Mouse (Mus musculus): ENCODE measurements at regions not wholly inside any gene's neighbourhood (a gene's known extent, or its start where the extent isn't known, plus 50 kb on each side); places are given as distances from the start of the nearest gene placed in this dataset.

DNA sequence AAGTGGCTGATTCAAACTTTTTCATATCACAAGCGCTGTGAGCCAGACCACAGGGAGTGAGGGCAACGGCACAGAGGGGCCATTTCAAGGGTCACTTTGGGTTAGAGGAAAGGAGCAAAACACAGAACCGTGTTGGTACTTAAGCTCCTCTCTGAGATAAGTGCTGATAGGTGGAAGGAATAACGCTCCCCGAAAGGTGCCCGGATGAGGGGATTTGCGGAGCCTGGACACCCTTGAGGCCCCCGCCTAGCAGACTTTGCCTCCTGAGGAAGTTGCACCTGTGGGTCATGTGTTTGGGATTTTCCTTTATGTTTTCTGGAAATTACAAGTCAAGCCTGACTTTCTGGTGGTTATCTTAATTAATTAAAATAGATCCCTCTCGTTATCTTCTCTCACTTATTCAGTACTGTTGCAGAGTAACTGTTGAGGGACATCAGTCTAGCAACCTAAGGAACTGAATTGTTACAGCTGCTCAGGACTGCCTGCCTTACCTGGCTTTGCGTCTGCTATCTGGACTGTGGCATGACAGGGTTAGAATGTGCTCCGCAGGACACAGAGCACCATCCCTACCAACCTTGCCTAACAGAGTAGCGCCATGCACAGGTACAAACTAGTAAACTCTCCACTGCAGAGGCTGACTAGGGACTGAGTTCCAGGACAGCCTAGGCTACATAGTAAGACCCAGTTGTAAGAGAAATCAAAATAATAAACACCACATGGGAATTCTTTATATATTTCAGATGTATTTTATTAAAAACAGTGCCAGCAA lies 137.4 kb upstream of the Plcz1 start:
- no peak for DNase-seq

DNA sequence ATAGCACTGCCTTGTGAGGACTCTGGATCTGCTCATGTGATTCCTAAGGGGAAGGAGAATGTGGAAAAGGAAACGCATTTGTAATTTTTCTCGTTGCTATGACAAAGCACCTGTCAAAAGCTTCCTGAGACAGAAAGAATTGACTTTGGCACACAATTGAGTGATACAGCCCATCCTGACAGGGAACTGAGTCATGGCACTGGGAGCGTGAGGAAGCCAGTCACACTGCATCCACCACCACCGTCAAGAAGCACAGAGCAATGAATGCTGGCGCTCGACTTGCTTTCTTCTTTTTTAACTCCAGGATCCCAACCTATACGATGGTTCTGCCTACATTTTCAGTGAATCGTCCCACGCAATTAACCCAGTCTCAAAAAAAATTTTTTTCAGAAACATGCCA lies 131.5 kb upstream of the Plcz1 start:
- no peak for DNase-seq

DNA sequence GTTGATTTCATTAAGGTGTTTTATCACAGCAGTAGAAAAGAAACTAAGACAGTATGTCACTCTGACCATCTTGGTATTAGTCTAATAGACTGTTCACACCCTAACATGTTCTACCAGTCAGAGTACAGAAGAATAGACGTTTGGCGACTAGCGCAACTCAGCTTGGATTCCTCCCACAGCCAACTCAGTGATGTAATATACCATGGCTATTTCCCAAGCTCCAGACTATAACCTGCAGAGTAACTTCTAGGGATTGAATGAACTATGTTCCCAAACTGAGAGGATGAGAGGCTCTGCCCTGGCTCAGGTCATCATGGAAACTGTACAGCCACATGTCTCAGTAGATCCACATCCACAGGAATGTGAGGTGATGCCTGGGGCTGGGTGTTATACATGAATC lies 128.6 kb upstream of the Plcz1 start:
- DNase-seq, result no peak

DNA sequence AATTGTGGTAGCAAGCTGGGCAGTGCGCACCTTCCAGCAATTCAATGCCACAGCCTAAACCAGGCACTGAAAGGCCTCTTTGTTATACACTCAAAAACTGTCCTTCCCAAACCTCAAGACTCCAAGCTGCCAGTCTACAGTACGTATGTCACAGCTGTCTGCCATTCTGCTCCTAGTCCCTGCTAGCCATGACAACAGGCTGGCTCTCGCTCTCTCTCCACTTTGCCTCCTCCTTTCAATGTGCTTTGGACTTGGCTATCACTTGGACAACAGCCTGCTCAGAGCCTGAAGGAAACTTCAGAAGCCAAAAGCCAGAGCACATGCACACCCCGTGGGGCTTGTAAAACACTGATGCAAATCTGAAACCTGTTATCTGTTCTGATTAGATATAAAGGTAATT lies 125.9 kb upstream of the Plcz1 start:
- no peak for DNase-seq

DNA sequence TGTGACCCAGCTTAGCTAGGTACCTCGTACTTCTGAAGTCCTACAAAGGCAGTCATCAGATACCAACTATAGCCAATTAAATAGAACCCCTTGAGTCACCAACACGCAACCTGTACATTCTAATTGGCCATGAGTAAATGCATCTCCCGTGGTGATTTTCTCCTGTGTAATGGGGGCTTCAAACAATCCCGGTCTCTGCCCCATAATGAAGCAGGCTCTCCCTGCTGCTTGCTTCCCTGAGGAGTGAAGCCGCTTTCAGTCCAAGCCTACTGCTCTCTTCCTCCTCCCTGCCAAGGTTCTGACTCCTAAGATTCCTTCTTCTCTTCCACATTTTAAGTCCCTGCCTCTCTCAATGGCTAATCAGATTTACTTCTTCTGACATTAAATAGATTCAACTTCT lies 121.5 kb upstream of the Plcz1 start:
- DNase-seq, result no peak

DNA sequence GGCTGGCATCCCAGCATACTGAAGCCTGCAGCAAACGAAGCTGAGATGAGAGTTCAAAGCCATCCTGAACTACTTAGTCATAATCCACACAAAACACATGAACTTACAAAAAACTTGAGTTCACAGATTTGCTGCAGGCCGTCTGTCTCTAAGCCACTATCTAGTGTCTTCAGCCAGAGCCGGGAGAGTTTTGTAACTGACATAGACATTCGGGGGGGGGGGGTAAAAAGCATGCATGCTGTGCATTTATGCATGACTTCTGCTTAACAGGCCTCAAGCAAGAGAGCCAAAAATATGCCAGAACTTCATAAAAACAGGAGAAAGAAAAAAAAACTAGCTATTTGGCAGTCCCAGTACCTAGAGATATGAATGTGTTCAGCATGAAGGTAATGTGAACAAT lies 120.2 kb upstream of the Plcz1 start:
- no peak for DNase-seq

DNA sequence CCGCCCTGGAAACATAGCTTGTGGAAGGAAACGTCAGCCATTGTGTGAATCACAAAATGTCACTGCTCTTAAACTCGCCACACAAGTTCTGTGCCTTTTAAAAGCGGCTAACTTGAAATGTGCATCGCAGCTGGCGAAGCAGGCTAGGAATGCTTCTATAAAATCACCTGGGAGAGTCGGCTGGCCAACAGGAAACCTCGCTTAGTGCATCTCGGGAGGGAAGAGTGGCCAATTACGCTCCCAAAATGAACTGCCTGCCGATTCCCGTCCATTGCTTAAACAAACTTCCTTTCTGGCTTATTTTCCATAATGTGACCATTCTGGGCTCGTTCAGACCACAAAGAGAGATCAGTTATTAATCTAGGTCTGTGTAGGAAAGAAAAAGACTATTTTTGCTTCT lies 119.7 kb upstream of the Plcz1 start:
- no peak for DNase-seq

DNA sequence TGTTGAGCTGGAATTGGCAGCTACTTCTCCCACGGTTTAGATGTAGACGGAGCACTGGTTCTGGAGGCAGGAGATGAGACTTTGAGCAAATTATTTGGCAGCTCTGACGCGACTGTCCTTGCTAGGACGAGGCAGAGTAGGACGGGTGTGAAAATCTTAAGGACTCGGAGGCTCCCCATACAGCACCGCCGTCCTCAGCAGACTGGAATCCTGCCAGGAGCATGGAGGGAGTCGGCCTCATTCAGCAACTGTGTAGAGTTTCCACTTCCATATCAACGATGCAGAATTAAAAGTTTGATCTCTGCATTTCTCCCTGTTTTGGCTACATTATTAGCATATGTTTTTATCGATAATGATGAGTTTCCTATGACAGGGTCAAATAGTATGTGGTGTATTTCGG lies 117.7 kb upstream of the Plcz1 start:
- DNase-seq, result no peak

DNA sequence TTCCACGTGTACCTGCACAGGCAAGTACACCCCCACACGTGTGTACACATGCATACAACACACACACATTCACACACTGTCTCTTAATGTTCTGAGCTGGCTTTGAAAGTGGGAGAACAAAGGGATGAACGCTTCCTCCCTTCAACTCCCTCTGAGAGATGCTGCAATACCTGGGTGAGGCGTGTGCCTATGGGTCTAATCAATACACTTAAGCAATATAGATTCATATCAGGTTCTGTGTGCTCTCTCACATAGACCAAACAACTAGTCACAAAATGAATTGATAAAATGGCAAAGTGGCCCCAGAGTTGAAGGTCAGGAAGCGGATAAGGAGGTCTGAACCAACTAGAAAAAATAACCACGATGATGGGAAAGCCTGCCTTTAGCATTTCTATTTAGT lies 116.1 kb upstream of the Plcz1 start:
- no peak for DNase-seq

DNA sequence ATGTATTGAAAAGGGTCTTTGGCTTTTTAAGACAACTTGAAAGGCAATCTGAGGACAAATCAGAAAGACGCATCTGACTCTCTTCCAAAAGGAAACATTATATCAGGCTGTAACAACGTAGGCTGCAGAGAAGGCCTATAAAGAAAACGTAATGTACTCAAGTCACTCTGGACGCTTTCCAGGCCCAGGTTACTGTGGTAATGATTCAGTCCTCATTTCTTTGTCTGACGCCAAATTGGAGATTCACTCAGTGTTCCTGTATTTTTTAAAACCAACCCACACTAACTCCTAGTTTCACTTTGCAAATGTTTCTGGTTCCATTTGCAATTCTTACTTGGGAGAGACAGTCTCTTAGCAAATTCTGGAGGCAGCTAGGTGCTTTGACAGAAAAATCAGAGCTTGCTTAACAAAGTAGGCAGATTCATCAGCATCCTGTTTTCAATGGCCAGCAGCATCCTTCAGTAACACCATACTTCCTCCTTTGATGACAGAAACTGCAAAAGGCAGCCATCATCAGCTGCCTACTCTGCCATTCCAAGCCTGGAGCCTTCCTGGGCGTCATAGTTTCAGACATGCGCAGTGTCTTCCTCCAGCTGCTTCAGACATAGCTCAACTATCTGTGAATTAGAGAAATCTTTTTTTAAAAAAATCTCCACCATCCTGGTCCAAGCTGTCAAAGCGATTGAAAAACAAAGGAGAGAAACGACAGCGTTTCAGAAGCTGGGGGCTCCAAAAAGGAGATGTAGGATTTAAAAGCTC lies 111.3 kb upstream of the Plcz1 start:
- no peak for DNase-seq

DNA sequence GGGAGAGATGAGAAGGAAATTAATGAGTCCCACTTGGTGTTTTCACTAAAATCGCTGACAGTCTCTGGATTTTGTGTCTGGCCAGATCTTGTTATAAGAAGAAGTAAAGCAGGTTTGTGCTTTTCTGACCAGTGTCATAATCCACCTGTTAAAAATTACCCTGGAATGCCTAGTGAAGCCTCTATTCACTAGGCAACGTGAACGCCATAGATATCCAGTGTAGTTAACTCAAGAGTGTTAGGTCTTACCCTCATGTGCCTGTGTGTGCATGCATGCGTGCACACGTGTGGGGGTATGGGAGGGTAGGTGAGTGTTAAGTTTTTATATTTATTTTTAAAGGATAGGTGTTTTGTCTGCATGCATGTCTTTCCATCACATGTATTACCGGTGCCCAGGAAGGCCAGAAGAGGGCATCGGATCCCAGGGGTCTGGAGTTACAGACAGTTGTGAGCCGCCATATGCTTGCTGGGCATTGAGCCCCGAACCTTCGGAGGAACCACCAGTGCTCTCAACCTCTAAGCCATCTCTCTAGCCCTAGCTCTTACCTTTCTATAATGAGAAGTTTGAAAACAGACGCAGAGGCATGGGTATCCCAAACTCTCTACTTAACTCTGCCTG lies 107.5 kb upstream of the Plcz1 start:
- DNase-seq, result no peak

DNA sequence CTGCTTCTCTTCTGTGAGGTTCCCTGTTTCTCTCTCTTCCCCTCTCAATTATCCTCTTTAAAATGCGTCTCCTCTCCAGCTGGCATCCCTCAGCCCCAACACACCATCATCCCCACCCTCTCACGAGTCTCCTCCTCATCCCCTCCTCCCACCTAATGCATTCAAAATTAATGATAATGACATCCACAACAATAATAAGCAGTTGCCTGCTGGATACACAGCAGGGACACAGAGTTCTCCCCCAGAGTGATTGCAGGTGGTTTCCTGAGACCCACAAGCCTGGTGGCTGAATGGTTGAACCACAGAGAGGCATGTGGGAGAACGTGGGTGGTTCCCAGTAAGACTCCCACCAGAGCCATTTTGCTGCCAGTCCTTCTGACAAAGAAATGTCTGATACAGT lies 106.9 kb upstream of the Plcz1 start:
- no peak for DNase-seq

DNA sequence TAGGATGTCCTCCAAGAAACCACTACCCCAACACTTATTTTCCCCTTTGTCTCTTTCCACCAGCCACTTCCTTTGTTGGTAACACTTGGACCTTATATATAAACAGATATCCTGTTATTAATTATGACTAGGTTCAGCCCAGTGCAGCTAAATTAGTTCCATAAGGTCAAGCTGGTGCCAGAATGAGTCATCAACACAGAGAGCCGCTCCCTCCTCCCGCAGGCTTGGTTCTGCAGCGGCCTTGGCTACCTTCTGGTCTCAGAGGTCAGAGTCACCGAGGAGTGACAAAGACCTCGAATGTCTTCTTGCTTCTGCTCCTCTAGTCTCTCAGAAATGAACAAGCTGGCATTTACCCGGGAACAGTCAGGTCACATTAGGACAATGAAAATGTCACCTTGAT lies 106.5 kb upstream of the Plcz1 start:
- peak; percentile 61 for DNase-seq

DNA sequence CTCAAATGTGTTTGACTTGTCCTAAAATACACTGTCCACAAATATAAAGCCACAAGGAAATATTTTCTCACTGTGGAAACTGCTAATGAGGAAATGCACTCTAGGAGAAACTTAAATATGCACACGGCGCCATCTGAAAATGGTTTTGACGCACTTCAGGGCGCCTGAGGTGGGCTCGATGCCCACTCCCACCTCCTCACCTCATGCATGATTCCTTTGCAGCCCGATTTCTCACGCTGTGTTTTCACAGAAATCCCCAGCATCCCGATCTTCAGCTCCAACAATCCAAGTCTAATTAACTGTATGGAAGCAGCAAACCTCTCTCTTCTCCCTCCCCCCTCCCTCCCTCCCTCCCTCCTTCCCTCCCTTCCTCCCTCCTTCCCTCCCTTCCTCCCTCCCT lies 92.5 kb upstream of the Plcz1 start:
- DNase-seq, result no peak

DNA sequence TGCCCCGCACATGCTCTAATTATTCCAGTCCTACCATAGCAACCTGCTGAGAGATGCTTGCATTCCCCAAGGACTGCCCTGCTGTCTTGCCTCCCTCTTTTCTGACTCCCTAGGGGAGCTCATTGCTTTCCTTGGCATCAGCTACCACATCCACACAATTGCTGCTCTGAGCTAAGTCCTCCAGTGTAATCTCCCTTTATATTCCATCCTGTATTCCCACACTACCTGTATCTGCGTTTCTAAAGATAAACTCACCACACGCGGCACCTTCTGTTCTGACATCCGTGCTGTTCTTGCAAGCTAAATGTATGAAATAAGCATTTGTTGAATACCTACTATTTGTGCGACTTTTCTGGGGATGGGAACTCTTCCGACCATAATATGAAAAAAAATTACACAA lies 85.4 kb upstream of the Plcz1 start:
- DNase-seq, result no peak

DNA sequence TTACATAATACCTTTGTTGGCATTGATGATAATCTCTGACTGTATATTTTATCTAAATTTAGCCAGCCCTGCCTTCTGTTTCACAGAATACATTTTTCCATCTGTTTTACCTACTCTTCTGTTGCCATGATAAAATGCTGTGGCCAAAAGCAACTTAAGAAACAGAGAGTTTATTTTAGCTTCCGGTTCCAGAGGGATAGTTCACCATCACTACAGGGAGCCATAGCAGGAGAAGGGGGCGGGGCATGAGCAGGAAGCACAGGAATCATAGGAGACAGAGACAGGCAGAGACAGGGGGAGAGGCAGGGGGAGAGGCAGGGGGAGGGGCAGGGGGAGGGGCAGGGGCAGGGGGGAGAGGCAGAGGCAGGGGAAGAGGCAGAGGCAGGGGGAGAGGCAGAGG lies 72.8 kb upstream of the Plcz1 start:
- no peak for DNase-seq

DNA sequence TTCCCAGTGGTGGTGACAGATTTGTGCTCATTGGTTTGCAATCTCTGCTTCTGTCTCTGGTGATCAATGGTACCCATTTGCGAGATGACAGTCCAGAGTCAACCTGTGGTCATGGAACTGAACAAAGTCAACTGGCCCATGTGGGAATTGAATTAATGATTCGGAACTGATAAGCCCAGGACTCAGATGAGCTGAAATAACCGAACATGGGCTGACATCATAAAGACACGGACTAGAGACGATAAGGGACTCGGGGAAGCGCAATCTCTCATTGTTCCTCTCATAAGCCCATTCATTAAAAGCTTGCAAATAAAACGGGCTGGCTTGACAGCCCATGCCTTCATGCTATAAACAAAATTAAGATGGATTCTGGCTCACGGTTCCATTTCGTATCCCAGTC lies 70.8 kb upstream of the Plcz1 start:
- DNase-seq, result no peak

DNA sequence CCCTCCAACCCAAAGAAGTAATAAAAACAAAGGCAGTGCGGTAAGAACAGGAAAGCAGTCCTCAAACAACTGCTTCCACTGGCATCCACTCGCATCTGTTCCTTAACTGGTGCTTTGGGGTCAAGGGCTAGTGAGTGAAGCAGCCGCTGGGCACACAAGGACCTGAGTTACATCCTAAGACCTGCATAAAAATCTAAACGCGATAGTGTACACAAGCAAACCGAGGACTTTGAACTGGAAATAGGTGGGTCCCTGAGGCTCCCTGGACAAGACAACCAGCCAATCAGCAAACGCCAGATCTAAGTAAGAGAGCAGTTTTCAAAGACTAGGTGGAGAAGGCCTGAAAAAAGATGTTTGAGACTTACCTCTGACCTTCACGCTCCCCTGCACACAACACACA lies 66.8 kb upstream of the Plcz1 start:
- no peak for DNase-seq

DNA sequence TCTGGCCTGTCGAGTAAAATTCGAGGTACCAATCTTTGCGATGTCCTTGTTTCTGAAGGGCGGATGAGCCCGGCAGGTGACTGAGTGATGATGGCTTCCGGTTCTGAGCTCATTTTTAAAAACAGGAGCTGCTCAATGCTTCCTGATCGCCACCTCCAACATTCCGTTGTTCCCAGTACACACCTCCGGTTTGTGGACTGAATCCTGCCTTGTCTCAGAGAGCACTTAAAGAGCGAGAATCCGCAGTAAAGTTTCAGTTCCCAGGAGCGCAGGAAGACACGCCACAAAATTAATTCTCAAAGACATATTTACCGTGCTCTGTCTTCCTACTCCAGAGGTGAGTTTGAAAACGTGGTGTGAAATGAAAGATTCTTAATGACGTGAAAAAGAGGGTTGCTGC lies 66.4 kb upstream of the Plcz1 start:
- no peak for DNase-seq

DNA sequence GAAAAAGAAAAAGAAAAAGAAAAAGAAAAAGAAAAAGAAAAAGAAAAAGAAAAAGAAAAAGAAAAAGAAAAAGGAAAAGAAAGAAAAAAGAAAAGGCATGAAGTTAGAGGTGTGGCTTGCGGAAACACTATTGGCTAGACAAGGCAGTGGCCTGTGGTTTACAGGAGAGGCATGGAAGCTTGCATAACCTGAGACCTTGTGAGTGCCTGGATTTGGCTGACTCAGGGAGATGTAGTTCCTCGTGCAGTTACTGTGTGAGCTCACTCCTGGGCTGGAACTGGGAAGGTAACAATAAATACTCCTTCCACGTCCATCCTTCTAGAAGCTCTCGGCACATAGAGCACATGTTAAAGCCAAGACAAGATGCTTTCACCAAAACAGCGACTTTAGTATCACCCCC lies 64.9 kb upstream of the Plcz1 start:
- no peak for DNase-seq

DNA sequence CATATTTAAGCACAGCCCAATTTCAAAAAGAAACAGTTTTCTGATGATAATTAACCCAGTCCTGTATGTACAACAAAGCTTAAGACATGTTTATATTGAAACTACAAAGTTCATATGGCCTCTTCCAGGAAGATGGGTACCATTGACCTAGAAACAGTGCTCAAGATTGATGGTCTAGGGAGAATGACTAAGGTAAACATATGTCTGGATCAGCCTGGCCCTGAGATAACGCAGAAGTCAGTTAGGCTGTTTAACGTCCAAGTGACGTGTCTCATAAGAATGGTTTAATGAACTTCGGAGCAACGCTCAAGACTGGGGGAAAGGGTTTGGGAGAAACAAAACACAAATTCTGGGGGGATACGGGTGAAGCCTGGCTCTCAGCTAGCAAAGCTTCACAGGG lies 60.8 kb upstream of the Plcz1 start:
- DNase-seq, result no peak

DNA sequence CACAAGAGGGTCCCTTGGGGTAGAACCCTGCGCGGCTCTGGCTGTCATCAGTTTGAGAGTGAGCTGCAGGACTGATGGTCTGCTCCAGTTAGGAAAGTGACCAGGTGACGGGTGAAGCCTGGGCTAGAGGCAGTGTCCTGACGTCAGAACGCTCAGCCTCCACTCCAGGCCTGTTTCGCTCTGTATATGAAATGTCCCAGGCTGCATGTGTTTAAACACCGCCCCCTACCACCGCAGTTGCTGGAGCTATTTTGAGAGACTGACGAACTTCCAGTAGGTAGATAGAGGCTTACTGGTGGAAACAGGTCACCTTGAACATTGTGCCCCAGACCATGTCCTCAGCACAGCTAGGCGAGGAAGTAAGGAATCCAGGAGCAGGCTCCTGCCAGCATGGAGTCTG lies 54.2 kb upstream of the Plcz1 start:
- DNase-seq, result no peak

Measured in adrenal gland, postnatal 14 days (tissue).